Mouse (Mus musculus): ENCODE measurements around the gene Adgra3.
A peak's percentile ranks its signal among the peaks of the same experiment; 100 is the strongest.

The Adgra3 gene

DNA sequence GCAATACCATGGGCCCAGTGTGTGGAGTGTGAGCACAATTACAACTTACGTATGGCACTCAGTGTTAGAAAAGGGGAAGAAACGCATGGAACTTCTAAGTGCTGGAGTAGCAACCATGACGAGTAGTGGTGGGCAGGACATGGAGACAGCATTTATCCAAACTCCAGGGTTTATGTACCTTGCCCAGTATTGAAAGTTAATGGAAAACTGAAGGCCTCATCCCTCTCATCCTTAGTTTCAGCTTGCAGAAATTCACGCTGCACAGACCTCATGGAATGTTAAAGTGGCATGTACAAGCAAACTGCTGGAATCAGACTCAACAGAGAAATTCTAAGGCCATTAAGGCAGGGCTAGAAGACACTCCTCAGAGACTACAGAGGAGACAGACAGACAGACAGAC, 84.6 kb downstream of the Adgra3 start:
- no peak for DNase-seq (ENCODE audit: low read depth)

DNA sequence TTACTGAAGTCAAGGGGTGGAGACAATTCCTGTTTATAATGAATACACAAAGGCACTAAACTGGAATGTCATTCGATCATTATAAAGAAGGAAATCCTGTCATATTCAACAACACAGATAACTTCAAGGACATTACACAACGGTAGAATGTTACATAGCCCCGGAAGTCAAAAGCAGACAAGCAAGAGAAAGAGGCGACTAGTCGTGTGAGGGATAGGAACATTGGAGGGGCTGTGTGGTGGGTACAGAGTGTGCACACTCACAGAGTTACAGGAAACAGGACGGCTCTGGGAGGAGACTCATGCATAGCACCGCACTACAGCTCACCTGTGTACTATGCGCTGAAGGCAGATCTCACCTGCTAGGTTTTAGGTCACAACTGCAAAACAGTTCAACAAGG, 89.1 kb downstream of the Adgra3 start:
- DNase-seq (ENCODE audit: low read depth), result no peak

DNA sequence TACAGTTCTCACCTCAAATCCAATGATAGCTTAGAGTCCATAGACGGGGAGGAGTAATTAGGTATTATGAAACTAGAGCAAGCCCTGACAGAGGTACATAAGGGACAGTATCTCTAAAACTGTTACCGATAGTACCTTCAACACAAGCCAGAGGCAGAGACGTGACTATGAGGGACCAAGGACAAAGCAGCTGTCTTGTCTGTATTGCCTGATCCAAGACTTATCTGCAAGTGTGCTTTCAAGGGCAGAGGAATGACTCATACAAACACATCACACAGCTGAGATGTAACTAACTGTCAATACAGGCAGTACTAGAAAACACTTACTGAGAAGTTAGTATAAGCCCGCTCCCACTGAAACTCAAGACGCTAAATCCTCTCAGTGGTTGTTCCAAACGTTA, 91.1 kb downstream of the Adgra3 start:
- peak; percentile 25 for DNase-seq (ENCODE audit: low read depth)

DNA sequence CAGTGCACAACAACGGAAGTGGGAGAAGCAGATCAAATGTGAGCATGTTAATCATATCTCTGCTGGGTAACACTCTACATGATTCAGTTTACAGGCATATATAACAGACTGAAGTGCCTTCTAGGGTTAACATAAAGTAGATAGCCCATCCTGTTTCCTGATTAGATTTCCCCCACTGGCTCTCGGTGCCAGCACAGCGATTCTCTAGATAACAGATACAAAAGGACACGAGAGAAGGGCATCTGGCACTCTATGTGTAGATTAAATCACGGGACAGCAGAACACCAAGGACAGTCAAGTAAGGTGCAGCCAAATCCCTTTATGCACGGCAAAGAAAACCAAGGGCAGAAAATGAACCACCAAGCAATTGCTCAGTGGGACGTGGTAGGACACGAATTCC, 93.0 kb downstream of the Adgra3 start:
- DNase-seq (ENCODE audit: low read depth), result no peak

DNA sequence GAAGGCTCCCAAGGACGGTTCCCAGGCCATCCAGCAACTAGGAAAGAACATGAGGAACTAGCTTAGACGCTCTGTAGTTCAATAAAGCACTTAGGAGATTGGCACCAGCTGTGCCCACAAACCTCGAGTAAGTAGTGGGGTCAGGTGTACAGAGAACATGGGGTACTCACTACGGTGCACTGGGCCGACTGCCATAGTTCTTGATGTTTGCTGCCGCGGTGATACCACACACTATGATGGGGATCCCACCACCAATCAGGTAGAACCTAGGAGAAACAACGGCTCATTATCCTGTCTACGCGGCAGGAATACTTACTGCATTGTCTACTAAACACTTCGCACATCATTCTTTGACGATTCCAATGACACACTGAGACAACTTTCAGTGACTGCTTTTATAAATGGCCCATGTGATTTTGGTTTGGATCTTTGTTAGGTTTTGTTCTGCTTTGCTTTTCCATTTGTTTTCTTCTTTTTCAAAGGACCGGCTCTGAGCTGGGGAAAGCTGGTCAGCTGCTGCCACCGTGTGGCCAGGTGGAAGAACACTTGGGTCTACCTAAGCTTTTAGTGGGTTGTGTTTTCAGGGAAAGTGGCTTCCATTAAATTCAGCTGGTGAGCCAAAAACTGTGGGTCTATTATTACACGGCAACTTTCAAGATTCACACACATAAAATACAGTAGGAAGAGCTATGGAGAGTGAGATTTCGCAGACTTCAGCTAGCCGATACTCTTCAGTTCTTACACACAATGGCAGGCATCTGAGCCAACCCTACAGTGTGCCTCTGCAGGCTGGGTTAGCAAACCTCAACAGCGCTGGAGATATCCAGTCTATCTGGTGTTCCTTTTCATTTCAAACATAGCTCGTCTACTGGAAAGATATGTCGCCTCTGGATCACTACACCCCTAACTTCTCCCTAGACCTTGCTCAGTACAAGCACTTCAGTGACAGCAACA, 97.1 kb downstream of the Adgra3 start:
- DNase-seq (ENCODE audit: low read depth), result peak; percentile 47

DNA sequence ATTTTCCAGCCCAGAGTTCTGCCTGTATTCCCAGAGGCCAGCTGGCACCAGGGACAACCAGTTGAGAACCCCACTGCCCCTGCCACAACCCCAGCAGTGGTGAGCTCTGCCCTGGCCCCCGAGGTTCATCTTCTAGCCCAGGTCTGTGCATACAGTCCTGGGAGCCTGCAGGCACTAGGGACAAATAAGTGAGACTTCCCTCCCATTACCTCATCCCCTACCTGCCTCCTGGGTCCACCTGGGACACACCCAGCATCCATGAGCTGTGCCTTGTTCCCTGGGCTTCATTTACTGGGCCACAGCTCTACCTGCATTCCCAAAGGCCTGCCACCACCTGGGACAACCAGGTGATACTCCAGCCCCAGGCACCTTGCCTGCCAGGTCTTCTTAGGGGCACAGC, 122.5 kb downstream of the Adgra3 start:
- no peak for DNase-seq (ENCODE audit: low read depth)

DNA sequence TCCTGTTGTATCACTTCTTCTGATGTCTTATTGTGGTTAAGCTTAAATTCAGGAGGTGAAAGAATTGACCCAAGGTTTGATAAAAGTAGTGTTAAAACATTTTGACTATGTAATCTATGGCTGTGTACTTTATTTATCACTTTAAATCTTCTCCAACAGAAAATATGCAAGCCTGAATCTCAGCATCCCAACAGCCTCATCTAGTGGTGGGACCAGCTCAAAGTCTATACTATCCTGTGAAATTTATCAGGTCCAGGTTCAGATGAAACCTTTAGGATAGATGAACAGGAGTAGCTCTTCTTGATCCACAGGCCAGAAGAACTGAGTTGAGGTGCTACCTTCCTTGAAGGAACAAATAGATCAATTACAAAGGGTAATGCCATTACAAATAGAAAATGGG, 134.1 kb downstream of the Adgra3 start:
- no peak for DNase-seq (ENCODE audit: low read depth)

DNA sequence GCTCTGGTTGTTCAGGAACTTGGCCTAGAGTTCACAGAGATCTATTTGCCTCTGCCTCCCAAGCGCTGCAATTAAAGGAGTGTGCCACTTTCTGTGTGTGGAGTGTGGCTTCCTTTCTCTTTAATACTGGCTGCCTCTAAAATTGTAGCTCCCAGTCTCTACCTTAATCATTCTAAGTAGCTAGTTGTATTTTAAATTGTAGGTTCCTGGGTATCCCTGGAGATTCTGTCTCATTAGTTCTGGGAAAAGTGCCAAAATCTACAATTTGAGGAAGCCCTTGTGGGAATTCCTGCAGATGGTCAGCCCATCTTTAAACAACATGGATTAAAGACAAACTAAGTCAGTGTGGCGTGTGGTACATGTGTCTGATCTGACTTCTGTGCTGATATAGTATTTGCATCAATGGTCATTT, 143.1 kb downstream of the Adgra3 start:
- no peak for DNase-seq (ENCODE audit: low read depth)

Measured in 416B (cell line).